ENCODE assay signal across 9 mouse cellular contexts in genomic region chr14:20804964-20805672, GRCm38 (mm10). TPM values are rescaled to one million over a fixed set of nuclear protein-coding genes. Genes with fewer than 3 reads are reported as not detected.
A peak's percentile ranks its signal among the peaks of the same experiment; 100 is the strongest.
DNase-seq lines count a peak whose midpoint lies in the region; ATAC-seq lines count a peak whose summit lies in the region.
"Had no signal": no experiment of that assay in that cellular context is flagged by ENCODE, and none has a peak within 500 bp of the region (broad histone marks: within the 10 kb centered on the region; RNA-seq: fewer than 3 reads in every experiment).

No protein-coding gene starts in this region.

- ATAC-seq in liver, embryonic 11.5 days (replicated peaks; ENCODE audit: low FRiP score) = no peak

- H3K27ac ChIP-seq in liver, embryonic 11.5 days (ENCODE audit: low read depth, low read length) = no peak overlapping the region

- H3K4me2 ChIP-seq in liver, embryonic 11.5 days = no peak overlapping the region

- 66% methylated on average over 9 of the region's 9 CpGs for WGBS in liver, embryonic 11.5 days

- no peaks in the 10 kb centered on the region for H3K27me3 ChIP-seq in liver, embryonic 11.5 days (replicated peaks; ENCODE audit: control insufficient read depth, insufficient read depth, low read length)

- H3K4me3 ChIP-seq in liver, embryonic 11.5 days (ENCODE audit: low read depth, low read length) = no peak overlapping the region

- intact Hi-C loops in heart, postnatal 14 days (cut with DNase I) = loop anchor here (5.0 to 10.0 kb wide), 2 partner anchors 217 to 310 kb away; no protein-coding TSS in a partner anchor

- H3K4me1 ChIP-seq in liver, embryonic 11.5 days (replicated peaks; ENCODE audit: control insufficient read depth, insufficient read depth, low read length) = no peaks in the 10 kb centered on the region

- H3K9me3 ChIP-seq in liver, embryonic 11.5 days (ENCODE audit: control insufficient read depth, low read length) = no peaks in the 10 kb centered on the region

- H3K36me3 ChIP-seq in liver, embryonic 11.5 days (ENCODE audit: control insufficient read depth, insufficient read depth, low read length) = no peaks in the 10 kb centered on the region

- peak; percentile 62 for DNase-seq in layer of hippocampus, adult 11-12 months (ENCODE audit: low spot score)
- no peak for DNase-seq in layer of hippocampus, adult 9-10 months (ENCODE audit: low spot score)
- peak; percentile 95 for DNase-seq in fibroblast of lung, adult 2 months (ENCODE audit: low read depth)
- peak; percentile 79 to 89 for DNase-seq in heart, postnatal 14 days
- peak; percentile 75 to 78 for DNase-seq in layer of hippocampus, postnatal 10 days (ENCODE audit: low spot score in 2 of 2)
- DNase-seq in ovary, postnatal 14 days (ENCODE audit: low spot score) = peak; percentile 71
- DNase-seq in spleen, postnatal 36 days (ENCODE audit: low spot score in 2 of 2) = no peak
- DNase-seq in liver, embryonic 11.5 days (ENCODE audit: low spot score) = no peak

- no peak overlapping the region for H3K9ac ChIP-seq in liver, embryonic 11.5 days (ENCODE audit: low read depth, low read length)

RNA-seq across cellular contexts. Expression of gene Camk2g, which starts 11.2 kb away (rescaled TPM):
- 10 to 100 TPM; 40.8 to 42.3 TPM for total RNA-seq in heart, postnatal 14 days (2021)
- 100 to 1,000 TPM; 201 to 207 TPM for total RNA-seq in layer of hippocampus, postnatal 10 days (2021)
- polyA plus RNA-seq in liver, embryonic 11.5 days (2014; fragmentation: Nextera tagmentation; extraction: Ambion mirVana) = 23.0 and 28.6 TPM in 2 replicates

RNA-seq across cellular contexts. Expression of gene Plau, which starts 31.3 kb away (rescaled TPM):
- 1 to 10 TPM; 5.7 to 6.1 TPM for total RNA-seq in heart, postnatal 14 days (2021)
- 1 to 10 TPM; 4.3 to 4.6 TPM for total RNA-seq in layer of hippocampus, postnatal 10 days (2021)
- polyA plus RNA-seq in liver, embryonic 11.5 days (2014; fragmentation: Nextera tagmentation; extraction: Ambion mirVana) = 0.49 and 0.88 TPM in 2 replicates
- total RNA-seq: MEL had no signal

Comparison
In these comparisons a context has a peak if more than half of its experiments do, and no peak if none do; other contexts are left out.
1. DNase-seq: peak in layer of hippocampus, adult 11-12 months (single experiment), fibroblast of lung, adult 2 months (single experiment), heart, postnatal 14 days (2 of 2), layer of hippocampus, postnatal 10 days (2 of 2) and ovary, postnatal 14 days (single experiment); none in layer of hippocampus, adult 9-10 months (single experiment), spleen, postnatal 36 days (0 of 2) and liver, embryonic 11.5 days (single experiment).
2. RNA of gene Camk2g, which starts 11.2 kb away (total RNA-seq): 201 to 207 TPM in layer of hippocampus, postnatal 10 days; 40.8 to 42.3 TPM in heart, postnatal 14 days; every median in the first group is over 4 times any median in the second.